Mouse (Mus musculus) CH12.LX (cell line): ENCODE data around the gene Ppp1r8. TPM values are rescaled to one million over a fixed set of nuclear protein-coding genes. Genes with fewer than 3 reads are reported as not detected.

Experiments used
- DNase-seq: peaks from one replicate; pipeline ENCODE4 v3.0.0-alpha.2; 2013; ENCODE audit errors: extremely low read depth
- H3K27ac ChIP-seq: 2 replicates; pipeline ENCODE4 v1.5.1; 2012; ENCODE audit warnings: low read depth, mild to moderate bottlenecking, control low read depth, moderate library complexity; ENCODE audit not compliant: insufficient read depth
- H3K27me3 ChIP-seq: replicated peaks from 2 replicates; pipeline ENCODE3; 2012; ENCODE audit warnings: inconsistent platforms
- H3K36me3 ChIP-seq, 2 experiments: replicated peaks in 1 of 2; 2 replicates each; pipeline versions ENCODE3 to v1.6.1; 2012; ENCODE audit warnings: inconsistent platforms in 1 of 2, low read length in 1 of 2, mild to moderate bottlenecking in 1 of 2, mixed read lengths in 1 of 2, moderate library complexity in 1 of 2; ENCODE audit not compliant: control insufficient read depth in 1 of 2, insufficient read depth in 1 of 2
- H3K4me1 ChIP-seq, 2 experiments: 2 replicates each; pipeline ENCODE4 v1.6.1; 2012; ENCODE audit warnings: inconsistent platforms in 1 of 2, moderate library complexity in 1 of 2; ENCODE audit not compliant: insufficient read depth in 2 of 2, control insufficient read depth in 1 of 2
- H3K4me2 ChIP-seq: 2 replicates; pipeline ENCODE4 v1.6.1; 2012; ENCODE audit warnings: low read depth, mild to moderate bottlenecking, control low read depth; ENCODE audit not compliant: poor library complexity, insufficient read depth, severe bottlenecking
- H3K4me3 ChIP-seq, 3 experiments: fragments of 150-350 bp in 1 of 3; sonication (generic) in 1 of 3; replicated peaks in 1 of 3; 2 replicates each; pipeline versions ENCODE3 to v1.5.1; 2011 to 2012; ENCODE audit warnings: low read depth in 2 of 3, low read length in 2 of 3, mild to moderate bottlenecking in 2 of 3, moderate library complexity in 2 of 3, control low read depth in 1 of 3, improper control_type of control experiment in 1 of 3, inconsistent platforms in 1 of 3, mixed read lengths in 1 of 3; ENCODE audit not compliant: poor library complexity in 1 of 3
- H3K79me2 ChIP-seq: replicated peaks from 2 replicates; pipeline ENCODE4 v1.6.1; 2012; ENCODE audit warnings: mild to moderate bottlenecking, moderate library complexity; ENCODE audit not compliant: control insufficient read depth, poor library complexity, insufficient read depth, severe bottlenecking; ENCODE audit errors: extremely low read depth
- H3K9ac ChIP-seq: 2 replicates; pipeline ENCODE4 v1.6.1; 2012; ENCODE audit warnings: low read depth, mild to moderate bottlenecking, control low read depth, moderate library complexity; ENCODE audit not compliant: insufficient read depth
- H3K9me3 ChIP-seq: replicated peaks from 2 replicates; pipeline ENCODE3; 2012; ENCODE audit warnings: low read length, inconsistent platforms, mixed read lengths
- BHLHE40 ChIP-seq: IDR thresholded peaks from 2 replicates; pipeline ENCODE4 v1.6.1; 2011; ENCODE audit warnings: mild to moderate bottlenecking, low read depth, low read length, improper control_type of control experiment
- EP300 ChIP-seq: IDR thresholded peaks from 2 replicates; pipeline ENCODE4 v1.6.1; 2011; ENCODE audit warnings: low read length, improper control_type of control experiment
- IRF4 ChIP-seq: IDR thresholded peaks from 2 replicates; pipeline ENCODE4 v1.6.1; 2014; ENCODE audit warnings: low read depth, mild to moderate bottlenecking, inconsistent platforms, low read length, improper control_type of control experiment
- MAX ChIP-seq: IDR thresholded peaks from 2 replicates; pipeline ENCODE4 v1.6.1; 2011; ENCODE audit warnings: low read length, improper control_type of control experiment
- MAZ ChIP-seq: IDR thresholded peaks from 2 replicates; pipeline ENCODE4 v1.6.1; 2012; ENCODE audit warnings: low read depth, mild to moderate bottlenecking, inconsistent platforms, low read length, improper control_type of control experiment, moderate library complexity
- MXI1 ChIP-seq: IDR thresholded peaks from 2 replicates; pipeline ENCODE4 v1.6.1; 2011; ENCODE audit warnings: mild to moderate bottlenecking, low read depth, low read length, improper control_type of control experiment
- MYC ChIP-seq: IDR thresholded peaks from 2 replicates; pipeline ENCODE4 v1.6.1; 2011; ENCODE audit warnings: low read depth, mild to moderate bottlenecking, improper control_type of control experiment, low read length
- POLR2AphosphoS2 ChIP-seq: IDR thresholded peaks from 2 replicates; pipeline ENCODE4 v1.6.1; 2011; ENCODE audit warnings: low read depth, low read length, improper control_type of control experiment
- RAD21 ChIP-seq: IDR thresholded peaks from 2 replicates; pipeline ENCODE4 v1.6.1; 2011; ENCODE audit warnings: low read depth, mild to moderate bottlenecking, low read length, improper control_type of control experiment, moderate library complexity
- SIN3A ChIP-seq: IDR thresholded peaks from 2 replicates; pipeline ENCODE4 v1.6.1; 2012; ENCODE audit warnings: low read length, improper control_type of control experiment, inconsistent platforms
- TBP ChIP-seq: conservative IDR thresholded peaks from 2 replicates; pipeline ENCODE4 v1.6.1; 2011; ENCODE audit warnings: low read depth, low read length, improper control_type of control experiment
- TCF12 ChIP-seq: IDR thresholded peaks from 2 replicates; pipeline ENCODE4 v1.6.1; 2014; ENCODE audit warnings: low read depth, mild to moderate bottlenecking, inconsistent platforms, low read length, improper control_type of control experiment
- UBTF ChIP-seq: IDR thresholded peaks from 2 replicates; pipeline ENCODE4 v1.6.1; 2012; ENCODE audit warnings: low read depth, mild to moderate bottlenecking, inconsistent platforms, low read length, improper control_type of control experiment, moderate library complexity
- ZC3H11A ChIP-seq: IDR thresholded peaks from 2 replicates; pipeline ENCODE4 v1.6.1; 2012; ENCODE audit warnings: low read depth, mild to moderate bottlenecking, inconsistent platforms, low read length, improper control_type of control experiment
- ZKSCAN1 ChIP-seq: IDR thresholded peaks from 2 replicates; pipeline ENCODE4 v1.6.1; 2012; ENCODE audit warnings: low read depth, inconsistent platforms, low read length, improper control_type of control experiment, borderline replicate concordance
- ZMIZ1 ChIP-seq: IDR thresholded peaks from 2 replicates; pipeline ENCODE4 v1.6.1; 2012; ENCODE audit warnings: low read depth, mild to moderate bottlenecking, inconsistent platforms, low read length, improper control_type of control experiment
- dilution Hi-C: fragments of 300-500 bp; cut with MboI; formaldehyde crosslinking; loops from 2 replicates; pipeline ENCODE4 v1.14.3; 2020; ENCODE audit warnings: low sequenced_read_pairs; ENCODE audit not compliant: extremely low pct_unique_long_range_greater_than_20kb, extremely low pct_ligation_motif_present
- in situ Hi-C: fragments of 300-500 bp; cut with MboI; formaldehyde crosslinking; loops from 3 replicates; pipeline ENCODE4 v1.14.3; 2019; ENCODE audit warnings: low sequenced_read_pairs, low pct_ligation_motif_present, low pct_unique_long_range_greater_than_20kb, mixed read lengths
- polyA plus RNA-seq: library from polyadenylated mRNA; unstranded; fragments of >175 nt; gene quantifications from 2 replicates; pipeline ENCODE4 v1.2.1, GENCODE M21; 2012; ENCODE audit warnings: low read depth; ENCODE audit not compliant: insufficient read length
- total RNA-seq, 2 experiments: library from RNA; depleted of rRNA; stranded (reverse); fragments of 300-350 nt in 1 of 2; fragments of >200 nt in 1 of 2; gene quantifications; 2 replicates each; pipeline ENCODE4 v1.2.3; 2012 to 2014

Gene Ppp1r8
- total and polyA plus RNA-seq, 3 experiments = 89.0 to 141 (median 107) TPM

DNA sequence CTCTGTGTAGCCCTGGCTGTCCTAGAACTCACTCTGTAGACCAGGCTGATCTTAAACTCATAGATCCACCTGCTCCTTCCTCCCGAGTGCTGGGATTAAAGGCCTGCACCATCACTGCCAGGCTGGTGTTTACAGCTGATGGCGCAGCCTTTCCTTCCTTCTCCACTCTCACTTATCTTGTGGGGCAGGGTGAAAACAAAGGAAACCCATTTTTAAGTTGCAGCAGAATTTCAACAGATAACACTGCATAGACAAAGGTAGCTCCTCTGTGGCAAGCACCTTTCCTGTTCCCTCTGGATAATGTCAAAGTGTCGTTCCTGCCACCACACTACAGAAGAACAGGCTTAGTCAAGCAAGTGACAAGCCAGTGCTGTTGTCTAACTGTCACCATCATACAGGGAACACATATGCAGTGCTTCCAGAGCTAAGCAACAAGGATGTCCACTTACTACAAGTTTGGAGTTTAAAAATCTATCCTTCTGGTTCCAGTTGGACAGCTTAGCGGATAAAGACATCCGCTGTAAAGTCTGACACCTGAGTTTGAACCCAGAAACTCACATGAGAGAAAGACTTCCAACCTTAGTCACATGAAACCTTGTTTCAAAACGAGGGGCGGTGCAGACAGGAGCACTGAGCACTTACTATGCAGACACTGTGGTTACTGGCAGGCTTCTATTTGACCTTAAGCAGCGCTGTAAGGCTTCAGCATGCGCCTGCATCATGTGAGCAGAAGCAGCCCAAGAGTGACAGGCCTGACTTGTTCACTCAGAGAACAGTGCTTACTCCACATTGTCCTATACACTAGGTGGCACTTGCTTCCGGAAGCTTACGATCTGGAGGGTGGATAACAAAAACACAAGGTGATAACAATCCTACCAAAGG is 30.8 kb upstream of the Ppp1r8 start:
- H3K27me3 ChIP-seq = no peaks in the 10 kb centered on the region
- H3K79me2 ChIP-seq = peaks cover 10% of the 10 kb centered on the region
- no peak overlapping the region for H3K4me3 ChIP-seq
- no peaks in the 10 kb centered on the region for H3K4me1 ChIP-seq
- peaks cover 25 to 76% of the 10 kb centered on the region in 2 experiments for H3K36me3 ChIP-seq
- no peak for DNase-seq
- H3K9me3 ChIP-seq = no peaks in the 10 kb centered on the region
- H3K9ac ChIP-seq = no peak overlapping the region
- TF ChIP-seq UBTF (no peak), SIN3A (no peak), ZMIZ1 (no peak), MXI1 (no peak), IRF4 (no peak), TCF12 (no peak), ZC3H11A (no peak)
- dilution Hi-C loops (no loop called here), in situ Hi-C loops (no loop called here)
- no peak overlapping the region for H3K27ac ChIP-seq
- no peak overlapping the region for H3K4me2 ChIP-seq

DNA sequence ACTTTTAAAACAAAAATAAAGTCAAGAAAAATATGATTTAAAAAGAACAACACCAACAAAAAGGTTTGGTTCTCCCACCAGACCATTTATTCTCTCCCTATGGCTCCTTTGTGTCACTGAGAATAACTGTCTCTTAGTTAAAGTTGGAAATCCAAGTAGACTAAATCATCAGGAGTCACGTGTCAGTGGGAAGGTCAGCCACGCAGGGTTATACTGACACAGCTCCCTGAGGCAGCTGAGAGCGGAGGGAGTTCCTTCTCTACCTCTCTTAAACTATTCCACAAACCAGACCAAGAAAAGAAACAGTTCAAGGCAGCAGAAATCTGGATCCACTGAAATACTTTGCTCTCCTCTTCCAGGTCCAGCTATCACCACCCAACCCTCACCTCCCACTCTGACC is 28.1 kb upstream of the Ppp1r8 start:
- H3K4me1 ChIP-seq = no peaks in the 10 kb centered on the region
- no peak for DNase-seq
- no peak overlapping the region for H3K27ac ChIP-seq
- H3K9me3 ChIP-seq = no peaks in the 10 kb centered on the region
- no peak overlapping the region for H3K4me3 ChIP-seq
- H3K27me3 ChIP-seq = no peaks in the 10 kb centered on the region
- TF ChIP-seq BHLHE40 = no peak
- TF ChIP-seq, all 38 proteins: peak for 0
- in situ Hi-C loops = no loop called here
- Histone ChIP-seq H3K79me2 (no peaks in the 10 kb centered on the region; the same call in 1 of the 2 replicates), H3K4me2 (no peak overlapping the region), H3K9ac (no peak overlapping the region), H3K36me3 (peaks cover 41 to 82% of the 10 kb centered on the region in 2 experiments)
- dilution Hi-C loops = no loop called here

DNA sequence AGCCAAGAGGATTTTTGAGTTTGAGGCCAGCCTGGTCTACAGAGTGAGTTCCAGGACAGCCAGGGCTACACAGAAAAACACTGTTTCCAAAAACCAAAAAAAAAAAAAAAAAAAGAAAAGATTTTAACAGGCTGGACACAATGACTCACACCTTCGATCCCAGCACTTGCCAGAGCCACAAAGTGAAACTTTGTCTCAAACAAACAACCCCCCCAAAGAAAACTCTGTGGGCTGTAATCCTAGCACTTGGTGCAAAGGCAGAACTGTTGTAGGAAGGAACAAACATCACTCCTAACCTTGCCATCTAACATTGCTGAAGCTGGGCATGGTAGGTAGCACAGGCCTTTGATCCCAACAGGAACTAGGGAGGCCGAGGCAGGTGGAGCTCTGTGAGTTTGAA is 21.9 kb upstream of the Ppp1r8 start:
- in situ Hi-C loops (no loop called here), dilution Hi-C loops (no loop called here)
- DNase-seq = no peak

More for the DNA sequence above, 21.9 kb upstream of the Ppp1r8 start:
- no peak overlapping the region for H3K4me2 ChIP-seq
- H3K9me3 ChIP-seq = no peaks in the 10 kb centered on the region
- no peak overlapping the region for H3K9ac ChIP-seq
- H3K27me3 ChIP-seq = no peaks in the 10 kb centered on the region
- no peak overlapping the region for H3K27ac ChIP-seq
- H3K36me3 ChIP-seq = peaks cover 43 to 75% of the 10 kb centered on the region in 2 experiments
- H3K4me3 ChIP-seq = no peak overlapping the region
- no peak for TF ChIP-seq MAX
- TF ChIP-seq MYC = no peak
- no peak for TF ChIP-seq TCF12
- no peak for TF ChIP-seq ZC3H11A
- no peak for TF ChIP-seq POLR2AphosphoS2
- no peak for TF ChIP-seq TBP
- TF ChIP-seq EP300 = no peak
- no peak for TF ChIP-seq MXI1
- no peak for TF ChIP-seq RAD21
- TF ChIP-seq MAZ = no peak
- no peak for TF ChIP-seq ZKSCAN1
- H3K4me1 ChIP-seq = no peaks in the 10 kb centered on the region
- H3K79me2 ChIP-seq = no peaks in the 10 kb centered on the region
